Mouse (Mus musculus) midbrain, postnatal 0 days (tissue): ENCODE results near the gene Samsn1. TPM values are rescaled to one million over a fixed set of nuclear protein-coding genes. Genes with fewer than 3 reads are reported as not detected.

ENCODE experiments used
- ATAC-seq: fragments of 200-750 bp; cut with Nextera tagmentation; 2 replicates; pipeline ENCODE4 v1.8.0; 2017; ENCODE audit warnings: moderate number of reproducible peaks, mild to moderate bottlenecking, moderate TSS enrichment, moderate library complexity; ENCODE audit not compliant: low FRiP score
- DNase-seq: peaks from one replicate; pipeline ENCODE4 v3.0.0-alpha.2; 2015; ENCODE audit warnings: low spot score
- H3K27ac ChIP-seq: fragments of 300-500 bp; sonication (generic); 2 replicates; pipeline ENCODE4 v1.5.1; 2014; ENCODE audit warnings: low read depth, mild to moderate bottlenecking, low read length, mixed read lengths
- H3K27me3 ChIP-seq: fragments of 300-500 bp; sonication (generic); 2 replicates; pipeline ENCODE4 v1.6.1; 2014; ENCODE audit warnings: low read length, control low read depth, mixed read lengths; ENCODE audit not compliant: insufficient read depth
- H3K36me3 ChIP-seq: fragments of 300-500 bp; sonication (generic); 2 replicates; pipeline ENCODE4 v1.6.1; 2014; ENCODE audit warnings: low read length, control low read depth, mixed read lengths; ENCODE audit not compliant: insufficient read depth
- H3K4me1 ChIP-seq: fragments of 300-500 bp; sonication (generic); 2 replicates; pipeline ENCODE4 v1.6.1; 2014; ENCODE audit warnings: mild to moderate bottlenecking, control low read depth, antibody characterized with exemption, low read length, mixed read lengths; ENCODE audit not compliant: insufficient read depth
- H3K4me2 ChIP-seq: fragments of 300-500 bp; sonication (generic); 2 replicates; pipeline ENCODE4 v1.6.1; 2014; ENCODE audit warnings: low read depth, mild to moderate bottlenecking, low read length, mixed read lengths; ENCODE audit not compliant: poor library complexity, severe bottlenecking
- H3K4me3 ChIP-seq: fragments of 300-500 bp; sonication (generic); 2 replicates; pipeline ENCODE4 v1.5.1; 2014; ENCODE audit warnings: low read depth, mild to moderate bottlenecking, low read length, moderate library complexity
- H3K9ac ChIP-seq: fragments of 300-500 bp; sonication (generic); replicated peaks from 2 replicates; pipeline ENCODE4 v1.6.1; 2014; ENCODE audit warnings: mild to moderate bottlenecking, low read length, moderate library complexity, mixed read lengths; ENCODE audit not compliant: poor library complexity, severe bottlenecking
- H3K9me3 ChIP-seq: fragments of 300-500 bp; sonication (generic); 2 replicates; pipeline ENCODE4 v1.6.1; 2016; ENCODE audit warnings: low read length, control low read depth
- CTCF ChIP-seq: IDR thresholded peaks from 2 replicates; pipeline ENCODE4 v1.5.1; 2016; ENCODE audit warnings: antibody characterized with exemption, mild to moderate bottlenecking
- WGBS: fragments of 180-500 bp; shearing (Covaris S2); extraction: QIAGEN DNeasy Blood & Tissue Kit; methylation state at CpG from one replicate; pipeline ENCODE4 v1.1.7; 2014; 5-methylcytosine and 5-hydroxymethylcytosine counted together
- polyA plus RNA-seq: library from polyadenylated mRNA; unstranded; fragments of >200 nt; fragmentation: Nextera tagmentation; extraction: Ambion mirVana; gene quantifications from 2 replicates; pipeline ENCODE4 v1.2.1, GENCODE M21; 2015
- total RNA-seq: library from RNA; depleted of rRNA; stranded (reverse); fragments of >200 nt; gene quantifications from 2 replicates; pipeline ENCODE4 v1.2.3, GENCODE M21; 2014

Gene Samsn1
- total and polyA plus RNA-seq, 2 experiments from 2014 or later = 1.0 to 2.3 TPM

GRCm38 (mm10) chr16:75899885-75900620 is 122.0 kb downstream of the Samsn1 start:
- H3K9ac ChIP-seq = no peak overlapping the region
- H3K27ac ChIP-seq = no peak overlapping the region
- no peak overlapping the region for H3K4me2 ChIP-seq
- no peak for ATAC-seq
- WGBS = 93% methylated on average over 3 of the region's 3 CpGs
- no peak overlapping the region for H3K4me3 ChIP-seq
- H3K27me3 ChIP-seq = no peaks in the 10 kb centered on the region
- H3K4me1 ChIP-seq = no peaks in the 10 kb centered on the region
- TF ChIP-seq CTCF = no peak
- H3K9me3 ChIP-seq = no peaks in the 10 kb centered on the region
- no peak for DNase-seq
- H3K36me3 ChIP-seq = no peaks in the 10 kb centered on the region

- TF ChIP-seq CTCF = no peak
- H3K4me3 ChIP-seq = no peak overlapping the region
- no peak overlapping the region for H3K27ac ChIP-seq
- WGBS = 90% methylated on average over 4 of the region's 4 CpGs
- H3K36me3 ChIP-seq = no peaks in the 10 kb centered on the region
- no peak for DNase-seq
- no peaks in the 10 kb centered on the region for H3K9me3 ChIP-seq
- no peak overlapping the region for H3K9ac ChIP-seq
- no peaks in the 10 kb centered on the region for H3K27me3 ChIP-seq
- H3K4me2 ChIP-seq = no peak overlapping the region
- H3K4me1 ChIP-seq = no peaks in the 10 kb centered on the region
- ATAC-seq = no peak
These were observed 124.2 kb downstream of the Samsn1 start for GRCm38 (mm10) chr16:75897828-75898367.

GRCm38 (mm10) chr16:75894263-75894901 is 127.7 kb downstream of the Samsn1 start:
- H3K36me3 ChIP-seq = no peaks in the 10 kb centered on the region
- no peak overlapping the region for H3K4me3 ChIP-seq
- H3K9me3 ChIP-seq = no peaks in the 10 kb centered on the region
- no peak overlapping the region for H3K9ac ChIP-seq
- TF ChIP-seq CTCF = no peak
- no peaks in the 10 kb centered on the region for H3K4me1 ChIP-seq
- ATAC-seq (no peak), DNase-seq (no peak)
- H3K27ac ChIP-seq = no peak overlapping the region
- no peak overlapping the region for H3K4me2 ChIP-seq
- no peaks in the 10 kb centered on the region for H3K27me3 ChIP-seq
- WGBS = 87% methylated on average over 5 of the region's 5 CpGs

- no peaks in the 10 kb centered on the region for H3K9me3 ChIP-seq
- H3K4me2 ChIP-seq = no peak overlapping the region
- H3K4me1 ChIP-seq = no peaks in the 10 kb centered on the region
- H3K4me3 ChIP-seq = no peak overlapping the region
- H3K27me3 ChIP-seq = no peaks in the 10 kb centered on the region
- no peak for DNase-seq
- WGBS = 90% methylated on average over 1 of the region's 1 CpGs
- no peak for ATAC-seq
- no peak for TF ChIP-seq CTCF
- H3K36me3 ChIP-seq = no peaks in the 10 kb centered on the region
- H3K27ac ChIP-seq = no peak overlapping the region
- H3K9ac ChIP-seq = no peak overlapping the region
These were observed 128.6 kb downstream of the Samsn1 start for GRCm38 (mm10) chr16:75893470-75893869.

GRCm38 (mm10) chr16:75889081-75889646 is 132.9 kb downstream of the Samsn1 start:
- Histone ChIP-seq H3K9ac (no peak overlapping the region), H3K4me2 (no peak overlapping the region), H3K27me3 (no peaks in the 10 kb centered on the region), H3K4me1 (no peaks in the 10 kb centered on the region), H3K27ac (no peak overlapping the region), H3K9me3 (no peaks in the 10 kb centered on the region), H3K36me3 (no peaks in the 10 kb centered on the region), H3K4me3 (no peak overlapping the region)
- WGBS = 28% methylated on average over 6 of the region's 6 CpGs
- DNase-seq (no peak), ATAC-seq (no peak)
- no peak for TF ChIP-seq CTCF

GRCm38 (mm10) chr16:75887203-75887602 is 134.9 kb downstream of the Samsn1 start:
- DNase-seq (no peak), ATAC-seq (no peak)
- Histone ChIP-seq H3K27me3 (no peaks in the 10 kb centered on the region), H3K4me1 (no peaks in the 10 kb centered on the region), H3K9ac (no peak overlapping the region), H3K4me3 (no peak overlapping the region), H3K4me2 (no peak overlapping the region), H3K9me3 (no peaks in the 10 kb centered on the region), H3K27ac (no peak overlapping the region), H3K36me3 (no peaks in the 10 kb centered on the region)
- WGBS = 87% methylated on average over 6 of the region's 6 CpGs
- no peak for TF ChIP-seq CTCF
